Mouse (Mus musculus) limb, embryonic 14.5 days (tissue): ENCODE data around the gene Dcaf10. TPM values are rescaled to one million over a fixed set of nuclear protein-coding genes. Genes with fewer than 3 reads are reported as not detected.
"Not testable (repeated sequence)": the region's sequence is repeated elsewhere in the genome, so short reads cannot be mapped to it uniquely, and the experiment has no call there.

Experiments
- ATAC-seq: fragments of 200-750 bp; cut with Nextera tagmentation; 2 replicates; pipeline ENCODE4 v1.8.0; 2017; ENCODE audit warnings: low read depth, moderate number of reproducible peaks, moderate TSS enrichment; ENCODE audit not compliant: low FRiP score
- DNase-seq: peaks from one replicate; pipeline ENCODE4 v3.0.0-alpha.2; 2015; ENCODE audit warnings: low spot score
- H3K27ac ChIP-seq: fragments of 300-500 bp; sonication (generic); replicated peaks from 2 replicates; pipeline ENCODE4 v1.5.1; 2014; ENCODE audit warnings: low read depth, mild to moderate bottlenecking, low read length, moderate library complexity, mixed read lengths
- H3K27me3 ChIP-seq: fragments of 300-500 bp; sonication (generic); 2 replicates; pipeline ENCODE4 v1.6.1; 2014; ENCODE audit warnings: low read length, mixed read lengths; ENCODE audit not compliant: control insufficient read depth, insufficient read depth
- H3K36me3 ChIP-seq: fragments of 300-500 bp; sonication (generic); 2 replicates; pipeline ENCODE4 v1.6.1; 2014; ENCODE audit warnings: mild to moderate bottlenecking, low read length, moderate library complexity, mixed read lengths; ENCODE audit not compliant: control insufficient read depth, insufficient read depth
- H3K4me1 ChIP-seq: fragments of 300-500 bp; sonication (generic); 2 replicates; pipeline ENCODE4 v1.6.1; 2014; ENCODE audit warnings: antibody characterized with exemption, low read length, mixed read lengths; ENCODE audit not compliant: control insufficient read depth, insufficient read depth
- H3K4me2 ChIP-seq: fragments of 300-500 bp; sonication (generic); replicated peaks from 2 replicates; pipeline ENCODE4 v1.6.1; 2014; ENCODE audit warnings: low read depth, mild to moderate bottlenecking, low read length, moderate library complexity; ENCODE audit not compliant: severe bottlenecking
- H3K4me3 ChIP-seq: fragments of 300-500 bp; sonication (generic); replicated peaks from 2 replicates; pipeline ENCODE4 v1.5.1; 2014; ENCODE audit warnings: low read length
- H3K9ac ChIP-seq: fragments of 300-500 bp; sonication (generic); 2 replicates; pipeline ENCODE4 v1.6.1; 2014; ENCODE audit warnings: mild to moderate bottlenecking, low read depth, low read length, moderate library complexity; ENCODE audit not compliant: severe bottlenecking
- H3K9me3 ChIP-seq: fragments of 300-500 bp; sonication (generic); 2 replicates; pipeline ENCODE4 v1.6.1; 2016; ENCODE audit warnings: low read length; ENCODE audit not compliant: control insufficient read depth
- POLR2A ChIP-seq: fragments of 200-500 bp; IDR thresholded peaks from 2 replicates; pipeline ENCODE4 v1.8.0; 2012; ENCODE audit warnings: inconsistent platforms, mild to moderate bottlenecking, moderate library complexity, borderline replicate concordance; ENCODE audit not compliant: insufficient read depth, insufficient read length; ENCODE audit errors: extremely low read depth
- WGBS: fragments of 180-500 bp; shearing (Covaris S2); extraction: QIAGEN DNeasy Blood & Tissue Kit; methylation state at CpG from one replicate; pipeline ENCODE4 v1.1.7; 2014; 5-methylcytosine and 5-hydroxymethylcytosine counted together
- polyA plus RNA-seq, 2 experiments: library from polyadenylated mRNA; depleted of rRNA in 1 of 2; stranded (reverse) in 1 of 2; unstranded in 1 of 2; fragments of >200 nt; fragmentation: Nextera tagmentation in 1 of 2; extraction: Ambion mirVana in 1 of 2; gene quantifications; 2 replicates each; pipeline versions ENCODE4 v1.2.1 to v1.2.3; 2012 to 2014

The Dcaf10 gene
- polyA plus RNA-seq, 2 experiments, result 17.6 to 19.0 TPM

GRCm38 (mm10) chr4:45387296-45387695, 45.4 kb downstream of the Dcaf10 start:
- 87% methylated on average over 5 of the region's 5 CpGs for WGBS
- not testable (repeated sequence) for H3K36me3 ChIP-seq, H3K9me3 ChIP-seq, H3K27ac ChIP-seq, H3K9ac ChIP-seq, H3K27me3 ChIP-seq, H3K4me2 ChIP-seq, ATAC-seq, H3K4me3 ChIP-seq, H3K4me1 ChIP-seq, DNase-seq

DNA sequence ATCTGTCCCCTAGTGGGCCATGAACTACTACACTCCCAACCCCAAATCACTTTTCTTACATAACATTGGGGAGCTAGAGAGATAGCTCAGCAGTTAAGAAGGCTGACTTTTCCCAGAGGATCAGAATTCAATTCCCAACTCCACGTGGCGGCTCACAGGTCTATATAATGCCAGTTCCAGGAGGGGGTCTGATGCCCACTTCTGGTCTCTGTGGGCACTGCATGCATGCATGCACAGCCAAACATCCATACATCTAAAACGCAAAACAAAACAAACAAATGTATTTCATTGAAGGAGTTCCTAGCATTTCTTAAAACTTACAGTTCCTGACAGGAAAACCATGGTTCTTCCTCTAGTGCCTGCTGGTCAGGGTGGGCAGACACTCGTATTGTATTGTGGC, 50.2 kb downstream of the Dcaf10 start:
- WGBS, result 78% methylated on average over 4 of the region's 4 CpGs
- Histone ChIP-seq H3K9ac (no peak overlapping the region), H3K4me2 (no peak overlapping the region), H3K4me1 (no peaks in the 10 kb centered on the region), H3K36me3 (peaks cover 3% of the 10 kb centered on the region), H3K4me3 (no peak overlapping the region), H3K9me3 (no peaks in the 10 kb centered on the region), H3K27me3 (no peaks in the 10 kb centered on the region), H3K27ac (no peak overlapping the region)
- DNase-seq, result no peak
- no peak for ATAC-seq
- TF ChIP-seq POLR2A, result no peak

GRCm38 (mm10) chr4:45392572-45392971, 50.7 kb downstream of the Dcaf10 start:
- ATAC-seq (no peak), DNase-seq (no peak)
- H3K9me3 ChIP-seq, result no peaks in the 10 kb centered on the region
- H3K4me1 ChIP-seq, result no peaks in the 10 kb centered on the region
- no peak for TF ChIP-seq POLR2A
- no peak overlapping the region for H3K9ac ChIP-seq
- no peak overlapping the region for H3K4me2 ChIP-seq
- peaks cover 4% of the 10 kb centered on the region for H3K36me3 ChIP-seq
- WGBS, result 63% methylated on average over 11 of the region's 11 CpGs
- H3K27ac ChIP-seq, result no peak overlapping the region
- no peak overlapping the region for H3K4me3 ChIP-seq
- no peaks in the 10 kb centered on the region for H3K27me3 ChIP-seq

- no peak overlapping the region for H3K4me3 ChIP-seq
- H3K27me3 ChIP-seq, result no peaks in the 10 kb centered on the region
- H3K27ac ChIP-seq, result no peak overlapping the region
- H3K4me1 ChIP-seq, result no peaks in the 10 kb centered on the region
- H3K4me2 ChIP-seq, result no peak overlapping the region
- peaks cover 8% of the 10 kb centered on the region for H3K36me3 ChIP-seq
- ATAC-seq (no peak), DNase-seq (no peak)
- no peak overlapping the region for H3K9ac ChIP-seq
- 74% methylated on average over 8 of the region's 8 CpGs for WGBS
- no peaks in the 10 kb centered on the region for H3K9me3 ChIP-seq
- TF ChIP-seq POLR2A, result no peak
Measured at GRCm38 (mm10) chr4:45392994-45393393, 51.1 kb downstream of the Dcaf10 start.

- no peak overlapping the region for H3K9ac ChIP-seq
- no peak for DNase-seq
- no peak overlapping the region for H3K4me2 ChIP-seq
- H3K4me3 ChIP-seq, result no peak overlapping the region
- H3K9me3 ChIP-seq, result no peaks in the 10 kb centered on the region
- H3K36me3 ChIP-seq, result peaks cover 15% of the 10 kb centered on the region
- 79% methylated on average over 5 of the region's 5 CpGs for WGBS
- no peak overlapping the region for H3K27ac ChIP-seq
- H3K27me3 ChIP-seq, result no peaks in the 10 kb centered on the region
- TF ChIP-seq POLR2A, result no peak
- ATAC-seq, result no peak
- no peaks in the 10 kb centered on the region for H3K4me1 ChIP-seq
Measured at GRCm38 (mm10) chr4:45393658-45394057, 51.8 kb downstream of the Dcaf10 start.

DNA sequence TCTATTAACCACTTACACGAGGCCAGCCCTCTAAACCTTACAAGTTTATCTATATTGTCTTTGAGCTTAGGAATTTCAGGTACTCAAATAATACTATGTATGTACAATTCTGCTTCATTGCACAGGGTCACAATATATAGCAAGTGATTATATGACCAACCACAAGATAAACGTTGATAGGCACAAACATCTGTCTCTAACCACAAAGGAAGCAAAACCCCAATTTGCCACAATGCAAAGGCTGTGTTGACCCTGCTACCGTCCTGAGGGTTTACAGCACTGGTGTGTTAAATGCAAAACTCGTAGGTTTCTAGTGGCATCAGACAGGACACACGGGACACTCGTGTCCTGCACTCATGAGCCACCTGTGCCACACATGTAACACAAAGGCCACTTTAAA, 54.3 kb downstream of the Dcaf10 start:
- not testable (repeated sequence) for DNase-seq, ATAC-seq
- WGBS, result 74% methylated on average over 5 of the region's 6 CpGs

DNA sequence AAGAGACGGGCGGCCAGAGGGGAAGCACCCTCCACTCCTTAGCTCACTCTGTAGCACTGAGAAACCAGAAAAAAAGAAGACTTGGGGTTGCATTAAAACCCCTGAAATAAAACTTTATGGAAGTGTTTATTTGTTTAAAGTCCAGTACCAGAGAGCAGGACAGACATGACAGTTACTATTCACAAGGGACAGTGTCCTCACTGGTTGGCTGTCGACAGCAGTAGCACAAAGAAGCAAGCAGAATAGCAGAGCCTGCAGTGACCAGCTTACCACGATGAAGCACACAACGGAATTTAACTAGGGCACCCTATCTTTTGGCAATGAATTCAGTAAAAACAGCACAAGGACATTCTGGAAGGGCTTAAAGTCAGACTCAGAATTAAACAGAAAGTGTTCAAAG, 56.4 kb downstream of the Dcaf10 start:
- not testable (repeated sequence) for H3K27me3 ChIP-seq, H3K9me3 ChIP-seq, H3K4me2 ChIP-seq, H3K9ac ChIP-seq, H3K27ac ChIP-seq, DNase-seq, ATAC-seq, H3K4me1 ChIP-seq, H3K4me3 ChIP-seq
- H3K36me3 ChIP-seq, result peaks cover 55% of the 10 kb centered on the region
- WGBS, result 83% methylated on average over 5 of the region's 5 CpGs

More for the DNA sequence above, 54.3 kb downstream of the Dcaf10 start:
- not testable (repeated sequence) for H3K27me3 ChIP-seq, H3K9ac ChIP-seq, H3K4me1 ChIP-seq, H3K9me3 ChIP-seq, H3K4me2 ChIP-seq, H3K4me3 ChIP-seq, H3K27ac ChIP-seq
- H3K36me3 ChIP-seq, result peaks cover 37% of the 10 kb centered on the region
